Mouse (Mus musculus) lung, adult 18-20 months (tissue): ENCODE measurements around the gene Crybg3.

ENCODE experiments used
- DNase-seq, 2 experiments: peaks; one replicate each; pipeline ENCODE4 v3.0.0; 2022; ENCODE audit warnings: mixed read lengths in 2 of 2

The Crybg3 gene

GRCm38 (mm10) chr16:59448181-59448580 is 152.6 kb downstream of the Crybg3 start:
- DNase-seq = no peak

- DNase-seq = no peak
Measured at GRCm38 (mm10) chr16:59444880-59445559, 155.8 kb downstream of the Crybg3 start.
